Mouse (Mus musculus) stomach, postnatal 0 days (tissue): ENCODE data around the gene Ccer2.

Source experiments
- CTCF ChIP-seq: IDR thresholded peaks from 2 replicates; pipeline ENCODE4 v1.5.1; 2016; ENCODE audit warnings: antibody characterized with exemption, low read depth, mild to moderate bottlenecking, moderate library complexity
- EP300 ChIP-seq: optimal IDR thresholded peaks from 2 replicates; pipeline ENCODE3; 2016; ENCODE audit warnings: antibody characterized with exemption

DNA sequence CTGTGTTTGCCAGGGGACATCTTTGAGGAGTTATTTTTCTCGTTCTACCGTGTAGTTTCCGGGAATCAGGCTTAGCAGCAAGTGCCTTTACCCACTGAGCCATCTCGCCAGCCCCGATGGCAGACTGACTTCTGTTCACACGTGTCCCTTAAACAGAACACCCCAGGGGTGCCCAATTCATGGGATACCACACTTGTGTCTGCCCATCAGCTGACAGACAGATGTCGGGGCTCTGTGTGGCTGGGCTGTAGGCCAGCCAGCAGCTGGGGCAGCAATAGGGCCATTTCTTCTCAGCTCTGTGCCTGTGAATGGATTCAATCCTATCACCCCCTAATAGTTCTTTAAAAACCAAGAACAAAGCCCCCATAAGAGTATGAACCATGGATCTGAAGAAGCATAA, 19.2 kb downstream of the Ccer2 start:
- TF ChIP-seq CTCF: no peak
- TF ChIP-seq EP300: no peak
